Mouse (Mus musculus) kidney, adult 2 months (tissue): ENCODE results near the gene Tmco4.

Experiments used
- CTCF ChIP-seq: fragments of 200-500 bp; conservative IDR thresholded peaks from 2 replicates; pipeline ENCODE4 v1.5.1; 2011; ENCODE audit warnings: low read depth, mild to moderate bottlenecking, control low read depth, low read length, moderate library complexity, mixed read lengths; ENCODE audit not compliant: insufficient read depth, insufficient read length
- POLR2A ChIP-seq: fragments of 200-500 bp; IDR thresholded peaks from one replicate; pipeline ENCODE4 v1.6.1; 2011; ENCODE audit warnings: low read depth, low read length, control low read depth

DNA sequence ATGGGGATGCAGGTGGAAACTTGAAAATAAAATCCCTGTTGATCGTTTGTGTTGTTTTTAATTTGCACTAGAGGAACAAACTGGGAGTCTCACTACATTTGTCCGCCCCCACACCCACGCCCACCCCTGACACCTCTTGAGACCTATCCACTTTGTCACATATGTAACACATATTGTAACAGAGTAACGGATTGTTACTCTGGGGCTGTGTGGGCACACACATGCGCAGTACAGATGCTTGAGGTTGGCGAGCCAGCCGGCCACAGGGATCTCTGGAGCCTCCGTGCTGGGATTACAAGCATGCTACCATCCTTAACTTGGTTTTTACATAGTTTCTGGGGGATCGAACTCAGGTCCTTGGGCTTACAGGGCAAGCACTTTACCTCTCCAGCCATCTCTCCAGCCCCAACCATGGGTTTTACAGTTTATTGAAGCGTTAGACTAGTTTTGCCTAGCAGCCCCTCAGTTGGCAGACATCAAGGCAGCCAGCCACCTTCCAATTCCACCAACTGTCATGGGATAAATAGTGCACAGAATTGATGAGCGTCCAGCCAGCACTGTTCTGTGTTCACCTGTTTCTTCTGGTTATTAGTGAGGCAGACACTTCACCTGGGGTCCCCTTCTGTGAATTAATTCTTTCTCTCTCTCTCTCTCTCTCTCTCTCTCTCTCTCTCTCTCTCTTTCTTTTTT lies 38.1 kb upstream of the Tmco4 start:
- TF ChIP-seq CTCF (no peak), POLR2A (no peak)
